Mouse (Mus musculus): ENCODE data around the gene Acsm5. TPM values are rescaled to one million over a fixed set of nuclear protein-coding genes. Genes with fewer than 3 reads are reported as not detected.
"Not testable (repeated sequence)": the region's sequence is repeated elsewhere in the genome, so short reads cannot be mapped to it uniquely, and the experiment has no call there.

Gene Acsm5
- polyA plus RNA-seq, 1 experiment from 2014 or later, result not detected

DNA sequence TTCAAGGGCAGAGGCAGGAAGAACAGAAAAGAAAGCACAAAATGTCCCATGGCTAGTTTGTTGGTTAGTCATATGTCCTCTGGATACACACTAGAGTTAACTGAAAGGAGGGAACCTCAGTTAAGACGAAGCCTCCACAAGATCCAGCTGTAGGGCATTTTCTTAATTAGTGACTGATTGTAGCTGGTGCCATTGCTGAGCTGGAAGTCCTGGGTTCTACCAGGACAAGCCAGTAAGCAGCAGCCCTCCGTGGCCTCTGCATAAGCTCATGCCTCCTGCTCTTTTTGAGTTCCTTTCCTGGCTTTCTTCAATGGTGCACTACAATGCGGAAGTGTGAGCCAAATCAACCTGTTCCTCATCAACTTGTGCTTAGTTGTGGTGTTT, 41.2 kb downstream of the Acsm5 start:
- Histone ChIP-seq H3K4me2 (no peak overlapping the region), H3K9ac (ENCODE audit: low read depth, low read length) (no peak overlapping the region), H3K4me1 (ENCODE audit: control insufficient read depth, insufficient read depth, low read length) (no peaks in the 10 kb centered on the region), H3K36me3 (ENCODE audit: control insufficient read depth, insufficient read depth, low read length) (no peaks in the 10 kb centered on the region), H3K9me3 (replicated peaks; ENCODE audit: control insufficient read depth, low read length) (no peaks in the 10 kb centered on the region), H3K27ac (ENCODE audit: low read depth, low read length) (no peak overlapping the region), H3K27me3 (ENCODE audit: control insufficient read depth, insufficient read depth, low read length) (no peaks in the 10 kb centered on the region), H3K4me3 (ENCODE audit: low read depth, low read length) (no peak overlapping the region)
- WGBS (ENCODE audit: insufficient replicate concordance), result 84% methylated on average over 3 of the region's 3 CpGs
- no peak for ATAC-seq (replicated peaks; ENCODE audit: insufficient number of reproducible peaks, low FRiP score, low TSS enrichment)

DNA sequence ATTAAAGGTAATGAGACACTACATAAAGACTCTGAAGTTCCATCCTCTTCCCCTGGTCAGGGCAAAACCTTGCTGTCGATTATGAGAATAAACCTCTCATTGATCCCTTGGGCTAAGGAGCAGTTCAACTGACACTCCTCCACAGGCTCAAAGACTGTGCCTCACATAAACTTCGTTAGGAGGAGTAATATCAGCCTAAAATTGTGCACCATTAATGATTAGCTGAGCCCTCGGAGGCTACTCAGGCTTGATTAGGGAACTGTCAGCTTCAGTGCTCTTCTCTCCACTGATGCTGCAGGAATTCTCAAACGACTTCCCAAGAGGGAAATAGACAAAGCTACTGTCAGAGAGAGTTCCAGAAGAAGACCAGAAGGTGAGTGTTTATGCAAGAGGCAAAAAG, 42.2 kb downstream of the Acsm5 start:
- Histone ChIP-seq H3K4me1 (ENCODE audit: control insufficient read depth, insufficient read depth, low read length) (no peaks in the 10 kb centered on the region), H3K4me3 (ENCODE audit: low read depth, low read length) (no peak overlapping the region), H3K27ac (ENCODE audit: low read depth, low read length) (no peak overlapping the region), H3K9me3 (replicated peaks; ENCODE audit: control insufficient read depth, low read length) (no peaks in the 10 kb centered on the region), H3K36me3 (ENCODE audit: control insufficient read depth, insufficient read depth, low read length) (no peaks in the 10 kb centered on the region), H3K27me3 (ENCODE audit: control insufficient read depth, insufficient read depth, low read length) (no peaks in the 10 kb centered on the region), H3K4me2 (no peak overlapping the region), H3K9ac (ENCODE audit: low read depth, low read length) (no peak overlapping the region)
- no peak for ATAC-seq (replicated peaks; ENCODE audit: insufficient number of reproducible peaks, low FRiP score, low TSS enrichment)
- WGBS (ENCODE audit: insufficient replicate concordance), result 48% methylated on average over 4 of the region's 4 CpGs

DNA sequence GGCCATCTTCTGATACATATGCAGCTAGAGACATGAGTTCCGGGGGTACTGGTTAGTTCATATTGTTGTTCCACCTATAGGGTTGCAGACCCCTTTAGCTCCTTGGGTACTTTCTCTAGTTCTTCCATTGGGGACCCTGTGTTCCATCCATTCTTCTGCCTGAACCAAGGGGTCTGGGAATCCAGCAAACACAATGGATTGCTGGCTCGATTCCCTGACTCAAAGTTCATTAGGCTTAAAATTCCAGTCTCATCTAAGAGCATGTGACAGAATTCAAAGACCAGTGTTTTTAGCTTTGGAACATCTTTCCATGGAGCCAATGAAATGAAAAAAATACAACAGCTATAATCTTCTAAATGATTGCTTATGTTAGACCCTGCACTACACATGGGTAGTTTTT, 43.2 kb downstream of the Acsm5 start:
- not testable (repeated sequence) for H3K4me3 ChIP-seq (ENCODE audit: low read depth, low read length); H3K36me3 ChIP-seq (ENCODE audit: control insufficient read depth, insufficient read depth, low read length); H3K4me2 ChIP-seq; H3K9me3 ChIP-seq (replicated peaks; ENCODE audit: control insufficient read depth, low read length); ATAC-seq (replicated peaks; ENCODE audit: insufficient number of reproducible peaks, low FRiP score, low TSS enrichment); H3K27me3 ChIP-seq (ENCODE audit: control insufficient read depth, insufficient read depth, low read length); H3K27ac ChIP-seq (ENCODE audit: low read depth, low read length); H3K9ac ChIP-seq (ENCODE audit: low read depth, low read length); H3K4me1 ChIP-seq (ENCODE audit: control insufficient read depth, insufficient read depth, low read length)
- WGBS (ENCODE audit: insufficient replicate concordance), result 85% methylated on average over 2 of the region's 2 CpGs

DNA sequence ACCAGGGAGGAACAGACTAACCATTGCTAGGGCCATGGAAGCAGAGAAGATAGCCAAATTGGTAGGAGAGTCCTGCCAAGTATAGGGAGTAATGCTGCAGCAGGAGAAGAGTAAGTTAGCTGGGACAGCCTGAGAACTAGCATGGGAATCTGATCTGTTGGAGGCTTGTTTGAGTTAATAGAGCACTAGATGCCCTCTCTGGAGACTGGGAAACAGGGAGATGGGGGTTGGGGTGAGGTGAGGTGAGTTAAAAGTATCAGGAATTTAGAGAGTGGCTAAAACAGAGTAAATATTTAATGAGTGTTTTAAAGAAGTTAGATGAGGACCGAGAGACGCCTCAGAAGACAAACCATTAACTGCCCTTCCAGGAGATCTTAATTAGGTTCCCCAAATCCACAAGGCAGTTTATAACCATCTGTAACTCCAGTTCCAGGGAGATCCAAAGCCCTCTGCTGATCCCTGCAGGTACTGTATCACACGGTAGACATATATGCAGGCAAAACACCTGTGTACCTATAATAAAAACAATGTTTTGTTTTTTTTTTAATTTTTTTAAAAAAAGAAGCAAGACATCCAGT, 75.4 kb downstream of the Acsm5 start:
- no peaks in the 10 kb centered on the region for H3K36me3 ChIP-seq (ENCODE audit: control insufficient read depth, insufficient read depth, low read length)
- WGBS (ENCODE audit: insufficient replicate concordance), result 80% methylated on average over 3 of the region's 3 CpGs
- no peak overlapping the region for H3K4me2 ChIP-seq
- no peaks in the 10 kb centered on the region for H3K27me3 ChIP-seq (ENCODE audit: control insufficient read depth, insufficient read depth, low read length)
- H3K4me1 ChIP-seq (ENCODE audit: control insufficient read depth, insufficient read depth, low read length), result no peaks in the 10 kb centered on the region
- H3K9me3 ChIP-seq (replicated peaks; ENCODE audit: control insufficient read depth, low read length), result no peaks in the 10 kb centered on the region
- no peak overlapping the region for H3K4me3 ChIP-seq (ENCODE audit: low read depth, low read length)
- H3K9ac ChIP-seq (ENCODE audit: low read depth, low read length), result no peak overlapping the region
- H3K27ac ChIP-seq (ENCODE audit: low read depth, low read length), result no peak overlapping the region
- ATAC-seq (replicated peaks; ENCODE audit: insufficient number of reproducible peaks, low FRiP score, low TSS enrichment), result no peak

Other genes starting within 250 kb of the Acsm5 start
- gene Gp2, start 60.2 kb upstream of the Acsm5 start, polyA plus RNA-seq (2014; fragmentation: Nextera tagmentation; extraction: Ambion mirVana), result not detected in 2 replicates
- not detected in 2 replicates for gene Umod, start 40.2 kb upstream of the Acsm5 start, polyA plus RNA-seq (2014; fragmentation: Nextera tagmentation; extraction: Ambion mirVana)
- gene Pdilt, start 4.0 kb downstream of the Acsm5 start, polyA plus RNA-seq (2014; fragmentation: Nextera tagmentation; extraction: Ambion mirVana), result not detected in 2 replicates
- not detected in 2 replicates for gene Acsm2, start 34.9 kb downstream of the Acsm5 start, polyA plus RNA-seq (2014; fragmentation: Nextera tagmentation; extraction: Ambion mirVana)
- gene Acsm1, start 87.6 kb downstream of the Acsm5 start, polyA plus RNA-seq (2014; fragmentation: Nextera tagmentation; extraction: Ambion mirVana), result not detected in 2 replicates
- not detected in 2 replicates for gene Acsm4, start 170.6 kb downstream of the Acsm5 start, polyA plus RNA-seq (2014; fragmentation: Nextera tagmentation; extraction: Ambion mirVana)
- gene Thumpd1, start 201.3 kb downstream of the Acsm5 start, polyA plus RNA-seq (2014; fragmentation: Nextera tagmentation; extraction: Ambion mirVana), result 54.1 and 73.0 TPM in 2 replicates
- gene Acsm3, start 241.5 kb downstream of the Acsm5 start, polyA plus RNA-seq (2014; fragmentation: Nextera tagmentation; extraction: Ambion mirVana), result 0.11 and 1.2 TPM in 2 replicates